Mouse (Mus musculus): Measurements from ENCODE around the gene Mad2l2. TPM values are rescaled to one million over a fixed set of nuclear protein-coding genes. Genes with fewer than 3 reads are reported as not detected.
A peak's percentile ranks its signal among the peaks of the same experiment; 100 is the strongest.

Gene Mad2l2
- polyA plus RNA-seq, 2 experiments, result 55.9 to 66.0 TPM

- Histone ChIP-seq H3K4me2 (replicated peaks; ENCODE audit: low read depth, low read length, severe bottlenecking) (no peak overlapping the region), H3K9ac (ENCODE audit: low read depth, low read length, severe bottlenecking) (no peak overlapping the region), H3K27ac (replicated peaks; ENCODE audit: low read depth, low read length) (no peak overlapping the region), H3K36me3 (ENCODE audit: control insufficient read depth, insufficient read depth, low read length) (peaks cover 24% of the 10 kb centered on the region), H3K4me1 (ENCODE audit: control insufficient read depth, insufficient read depth, low read length) (no peaks in the 10 kb centered on the region), H3K4me3 (replicated peaks; ENCODE audit: low read length) (no peak overlapping the region), H3K27me3 (ENCODE audit: control insufficient read depth, insufficient read depth, low read length) (no peaks in the 10 kb centered on the region), H3K9me3 (ENCODE audit: control insufficient read depth, low read length) (no peaks in the 10 kb centered on the region)
- DNase-seq (ENCODE audit: low spot score) (no peak), ATAC-seq (ENCODE audit: low FRiP score, low read depth) (no peak)
- TF ChIP-seq POLR2A (IDR thresholded peaks at IDR 0.05; ENCODE audit: borderline replicate concordance, extremely low read depth, insufficient read depth, insufficient read length), result no peak
- 88% methylated on average over 5 of the region's 5 CpGs for WGBS
These were observed 13.5 kb downstream of the Mad2l2 start for GRCm38 (mm10) chr4:148143721-148144120.

- no peak for DNase-seq (ENCODE audit: low spot score)
- Histone ChIP-seq H3K9ac (ENCODE audit: low read depth, low read length, severe bottlenecking) (no peak overlapping the region), H3K4me2 (replicated peaks; ENCODE audit: low read depth, low read length, severe bottlenecking) (no peak overlapping the region), H3K36me3 (ENCODE audit: control insufficient read depth, insufficient read depth, low read length) (peaks cover 24% of the 10 kb centered on the region), H3K9me3 (ENCODE audit: control insufficient read depth, low read length) (no peaks in the 10 kb centered on the region), H3K27ac (replicated peaks; ENCODE audit: low read depth, low read length) (no peak overlapping the region), H3K27me3 (ENCODE audit: control insufficient read depth, insufficient read depth, low read length) (no peaks in the 10 kb centered on the region), H3K4me3 (replicated peaks; ENCODE audit: low read length) (no peak overlapping the region), H3K4me1 (ENCODE audit: control insufficient read depth, insufficient read depth, low read length) (peaks cover 16% of the 10 kb centered on the region; the same call in 1 of the 2 replicates)
- 85% methylated on average over 2 of the region's 2 CpGs for WGBS
- TF ChIP-seq POLR2A (IDR thresholded peaks at IDR 0.05; ENCODE audit: borderline replicate concordance, extremely low read depth, insufficient read depth, insufficient read length), result no peak
- no peak for ATAC-seq (ENCODE audit: low FRiP score, low read depth)
These were observed 17.5 kb downstream of the Mad2l2 start for GRCm38 (mm10) chr4:148147714-148148113.

GRCm38 (mm10) chr4:148149540-148149939, 19.4 kb downstream of the Mad2l2 start:
- Histone ChIP-seq H3K9me3 (ENCODE audit: control insufficient read depth, low read length) (no peaks in the 10 kb centered on the region), H3K27me3 (ENCODE audit: control insufficient read depth, insufficient read depth, low read length) (no peaks in the 10 kb centered on the region), H3K9ac (ENCODE audit: low read depth, low read length, severe bottlenecking) (no peak overlapping the region), H3K36me3 (ENCODE audit: control insufficient read depth, insufficient read depth, low read length) (peaks cover 21% of the 10 kb centered on the region), H3K4me2 (replicated peaks; ENCODE audit: low read depth, low read length, severe bottlenecking) (no peak overlapping the region), H3K4me3 (replicated peaks; ENCODE audit: low read length) (no peak overlapping the region), H3K4me1 (ENCODE audit: control insufficient read depth, insufficient read depth, low read length) (peaks cover 16% of the 10 kb centered on the region; the same call in 1 of the 2 replicates), H3K27ac (replicated peaks; ENCODE audit: low read depth, low read length) (no peak overlapping the region)
- no peak for TF ChIP-seq POLR2A (IDR thresholded peaks at IDR 0.05; ENCODE audit: borderline replicate concordance, extremely low read depth, insufficient read depth, insufficient read length)
- DNase-seq (ENCODE audit: low spot score), result no peak
- 47% methylated on average over 12 of the region's 12 CpGs for WGBS
- ATAC-seq (ENCODE audit: low FRiP score, low read depth), result no peak

GRCm38 (mm10) chr4:148150242-148150641, 20.1 kb downstream of the Mad2l2 start:
- peaks cover 16% of the 10 kb centered on the region; the same call in 1 of the 2 replicates for H3K4me1 ChIP-seq (ENCODE audit: control insufficient read depth, insufficient read depth, low read length)
- 32% methylated on average over 7 of the region's 7 CpGs for WGBS
- H3K4me2 ChIP-seq (replicated peaks; ENCODE audit: low read depth, low read length, severe bottlenecking), result no peak overlapping the region
- peaks cover 17% of the 10 kb centered on the region for H3K36me3 ChIP-seq (ENCODE audit: control insufficient read depth, insufficient read depth, low read length)
- no peaks in the 10 kb centered on the region for H3K27me3 ChIP-seq (ENCODE audit: control insufficient read depth, insufficient read depth, low read length)
- no peak overlapping the region for H3K27ac ChIP-seq (replicated peaks; ENCODE audit: low read depth, low read length)
- no peaks in the 10 kb centered on the region for H3K9me3 ChIP-seq (ENCODE audit: control insufficient read depth, low read length)
- no peak for DNase-seq (ENCODE audit: low spot score)
- TF ChIP-seq POLR2A (IDR thresholded peaks at IDR 0.05; ENCODE audit: borderline replicate concordance, extremely low read depth, insufficient read depth, insufficient read length), result no peak
- H3K4me3 ChIP-seq (replicated peaks; ENCODE audit: low read length), result no peak overlapping the region
- ATAC-seq (ENCODE audit: low FRiP score, low read depth), result no peak
- no peak overlapping the region for H3K9ac ChIP-seq (ENCODE audit: low read depth, low read length, severe bottlenecking)

GRCm38 (mm10) chr4:148150953-148151266, 20.7 kb downstream of the Mad2l2 start:
- no peak overlapping the region for H3K27ac ChIP-seq (replicated peaks; ENCODE audit: low read depth, low read length)
- DNase-seq (ENCODE audit: low spot score) (no peak), ATAC-seq (ENCODE audit: low FRiP score, low read depth) (no peak)
- no peaks in the 10 kb centered on the region for H3K27me3 ChIP-seq (ENCODE audit: control insufficient read depth, insufficient read depth, low read length)
- H3K4me3 ChIP-seq (replicated peaks; ENCODE audit: low read length), result peak overlapping the region; percentile 64
- peaks cover 19% of the 10 kb centered on the region for H3K36me3 ChIP-seq (ENCODE audit: control insufficient read depth, insufficient read depth, low read length)
- TF ChIP-seq POLR2A (IDR thresholded peaks at IDR 0.05; ENCODE audit: borderline replicate concordance, extremely low read depth, insufficient read depth, insufficient read length), result no peak
- WGBS, result 53% methylated on average over 3 of the region's 3 CpGs
- peaks cover 16% of the 10 kb centered on the region; the same call in 1 of the 2 replicates for H3K4me1 ChIP-seq (ENCODE audit: control insufficient read depth, insufficient read depth, low read length)
- H3K9ac ChIP-seq (ENCODE audit: low read depth, low read length, severe bottlenecking), result peak overlapping the region; percentile 73; the same call in 1 of the 2 replicates
- no peaks in the 10 kb centered on the region for H3K9me3 ChIP-seq (ENCODE audit: control insufficient read depth, low read length)
- H3K4me2 ChIP-seq (replicated peaks; ENCODE audit: low read depth, low read length, severe bottlenecking), result peak overlapping the region; percentile 99
